Mouse (Mus musculus) MEL (cell line): ENCODE results near the gene 1190005I06Rik. TPM values are rescaled to one million over a fixed set of nuclear protein-coding genes. Genes with fewer than 3 reads are reported as not detected.

Source experiments
- DNase-seq: peaks from one replicate; pipeline ENCODE4 v3.0.0; 2011; ENCODE audit warnings: low read depth, low spot score
- H3K27ac ChIP-seq: 2 replicates; pipeline ENCODE4 v1.5.1; 2012; ENCODE audit warnings: low read depth, mild to moderate bottlenecking, control low read depth, low read length, moderate library complexity; ENCODE audit not compliant: control insufficient read depth
- H3K27me3 ChIP-seq, 2 experiments: fragments of 150-350 bp in 1 of 2; sonication (generic) in 1 of 2; 2 replicates each; pipeline ENCODE4 v1.6.1; 2012; ENCODE audit warnings: low read length in 2 of 2, mild to moderate bottlenecking in 2 of 2, improper control_type of control experiment in 1 of 2, moderate library complexity in 1 of 2; ENCODE audit not compliant: insufficient read depth in 2 of 2, control insufficient read depth in 1 of 2
- H3K36me3 ChIP-seq, 2 experiments: 2 replicates each; pipeline ENCODE4 v1.6.1; 2012 to 2014; ENCODE audit warnings: low read length in 2 of 2, improper control_type of control experiment in 1 of 2, inconsistent platforms in 1 of 2, mild to moderate bottlenecking in 1 of 2; ENCODE audit not compliant: insufficient read depth in 2 of 2, control insufficient read depth in 1 of 2
- H3K4me1 ChIP-seq, 2 experiments: fragments of 150-350 bp in 1 of 2; sonication (generic) in 1 of 2; 2 replicates each; pipeline ENCODE4 v1.6.1; 2012; ENCODE audit warnings: low read length in 2 of 2, improper control_type of control experiment in 1 of 2, mild to moderate bottlenecking in 1 of 2; ENCODE audit not compliant: insufficient read depth in 2 of 2, control insufficient read depth in 1 of 2
- H3K4me3 ChIP-seq, 2 experiments: fragments of 150-350 bp in 1 of 2; sonication (generic) in 1 of 2; 2 replicates each; pipeline ENCODE4 v1.5.1; 2012; ENCODE audit warnings: low read depth in 2 of 2, low read length in 2 of 2, mild to moderate bottlenecking in 2 of 2, moderate library complexity in 2 of 2, control low read depth in 1 of 2, improper control_type of control experiment in 1 of 2; ENCODE audit not compliant: control insufficient read depth in 1 of 2, insufficient read depth in 1 of 2
- H3K79me2 ChIP-seq: 2 replicates; pipeline ENCODE4 v1.6.1; 2012; ENCODE audit warnings: mild to moderate bottlenecking, low read length, moderate library complexity; ENCODE audit not compliant: control insufficient read depth, poor library complexity, insufficient read depth
- H3K9ac ChIP-seq: 2 replicates; pipeline ENCODE4 v1.6.1; 2012; ENCODE audit warnings: low read depth, mild to moderate bottlenecking, control low read depth, low read length, moderate library complexity; ENCODE audit not compliant: control insufficient read depth, poor library complexity, severe bottlenecking
- H3K9me3 ChIP-seq: fragments of 150-350 bp; sonication (generic); replicated peaks from 2 replicates; pipeline ENCODE4 v1.6.1; 2012; ENCODE audit warnings: mild to moderate bottlenecking, low read length, improper control_type of control experiment, moderate library complexity; ENCODE audit not compliant: insufficient read depth
- CHD1 ChIP-seq: IDR thresholded peaks from 2 replicates; pipeline ENCODE4 v1.6.1; 2012; ENCODE audit warnings: low read depth, mild to moderate bottlenecking, inconsistent platforms, low read length, improper control_type of control experiment
- E2F4 ChIP-seq: IDR thresholded peaks from 2 replicates; pipeline ENCODE4 v1.6.1; 2011; ENCODE audit warnings: low read depth, low read length, improper control_type of control experiment, borderline replicate concordance
- ELF1 ChIP-seq: IDR thresholded peaks from 2 replicates; pipeline ENCODE4 v1.6.1; 2014; ENCODE audit warnings: low read depth, mild to moderate bottlenecking, inconsistent platforms, low read length, improper control_type of control experiment, moderate library complexity
- EP300 ChIP-seq, 2 experiments: IDR thresholded peaks; 2 replicates each; pipeline ENCODE4 v1.6.1; 2011; ENCODE audit warnings: improper control_type of control experiment in 2 of 2, low read length in 2 of 2, low read depth in 1 of 2, mild to moderate bottlenecking in 1 of 2
- GATA1 ChIP-seq: IDR thresholded peaks from 2 replicates; pipeline ENCODE4 v1.6.1; 2011; ENCODE audit warnings: low read depth, low read length, improper control_type of control experiment
- HCFC1 ChIP-seq: IDR thresholded peaks from 2 replicates; pipeline ENCODE4 v1.6.1; 2012; ENCODE audit warnings: low read depth, mild to moderate bottlenecking, inconsistent platforms, low read length, improper control_type of control experiment, moderate library complexity
- JUND ChIP-seq: IDR thresholded peaks from 2 replicates; pipeline ENCODE4 v1.6.1; 2011; ENCODE audit warnings: low read depth, mild to moderate bottlenecking, improper control_type of control experiment, low read length
- MAZ ChIP-seq: IDR thresholded peaks from 2 replicates; pipeline ENCODE4 v1.6.1; 2012; ENCODE audit warnings: low read depth, mild to moderate bottlenecking, inconsistent platforms, low read length, improper control_type of control experiment
- MEF2A ChIP-seq: IDR thresholded peaks from 2 replicates; pipeline ENCODE4 v1.6.1; 2014; ENCODE audit warnings: low read depth, mild to moderate bottlenecking, inconsistent platforms, low read length, improper control_type of control experiment; ENCODE audit not compliant: poor library complexity, insufficient replicate concordance, severe bottlenecking; ENCODE audit errors: extremely low read depth
- MYB ChIP-seq: IDR thresholded peaks from 2 replicates; pipeline ENCODE4 v1.6.1; 2011; ENCODE audit warnings: mild to moderate bottlenecking, low read depth, low read length, improper control_type of control experiment
- MYC ChIP-seq: IDR thresholded peaks from 2 replicates; pipeline ENCODE4 v1.6.1; 2011; ENCODE audit warnings: low read depth, mild to moderate bottlenecking, low read length, improper control_type of control experiment, moderate library complexity
- NELFE ChIP-seq: IDR thresholded peaks from 2 replicates; pipeline ENCODE4 v1.6.1; 2011; ENCODE audit warnings: low read depth, low read length, improper control_type of control experiment
- NRF1 ChIP-seq: IDR thresholded peaks from 2 replicates; pipeline ENCODE4 v1.6.1; 2014; ENCODE audit warnings: low read depth, mild to moderate bottlenecking, inconsistent platforms, low read length, improper control_type of control experiment, moderate library complexity; ENCODE audit not compliant: poor library complexity, insufficient read depth, severe bottlenecking
- POLR2A ChIP-seq, 2 experiments: IDR thresholded peaks; 2 replicates each; pipeline ENCODE4 v1.6.1; 2011 to 2012; ENCODE audit warnings: low read length in 2 of 2, mild to moderate bottlenecking in 2 of 2, control low read depth in 1 of 2, improper control_type of control experiment in 1 of 2, low read depth in 1 of 2, moderate library complexity in 1 of 2; ENCODE audit not compliant: control insufficient read depth in 1 of 2, insufficient read depth in 1 of 2, poor library complexity in 1 of 2
- POLR2AphosphoS2 ChIP-seq: IDR thresholded peaks from 2 replicates; pipeline ENCODE4 v1.6.1; 2011; ENCODE audit warnings: low read length, improper control_type of control experiment
- RAD21 ChIP-seq: IDR thresholded peaks from 2 replicates; pipeline ENCODE4 v1.6.1; 2011; ENCODE audit warnings: mild to moderate bottlenecking, low read depth, low read length, improper control_type of control experiment
- SIN3A ChIP-seq: IDR thresholded peaks from 2 replicates; pipeline ENCODE4 v1.6.1; 2012; ENCODE audit warnings: low read length, improper control_type of control experiment, inconsistent platforms
- SMC3 ChIP-seq: IDR thresholded peaks from 2 replicates; pipeline ENCODE4 v1.6.1; 2011; ENCODE audit warnings: low read depth, low read length, improper control_type of control experiment
- TCF12 ChIP-seq: IDR thresholded peaks from 2 replicates; pipeline ENCODE4 v1.6.1; 2014; ENCODE audit warnings: low read depth, mild to moderate bottlenecking, inconsistent platforms, low read length, improper control_type of control experiment, moderate library complexity
- UBTF ChIP-seq: IDR thresholded peaks from 2 replicates; pipeline ENCODE4 v1.6.1; 2012; ENCODE audit warnings: low read depth, mild to moderate bottlenecking, inconsistent platforms, low read length, improper control_type of control experiment, moderate library complexity, borderline replicate concordance; ENCODE audit not compliant: insufficient read depth
- USF1 ChIP-seq: IDR thresholded peaks from 2 replicates; pipeline ENCODE4 v1.6.1; 2014; ENCODE audit warnings: low read depth, mild to moderate bottlenecking, inconsistent platforms, low read length, improper control_type of control experiment, moderate library complexity
- USF2 ChIP-seq, 2 experiments: IDR thresholded peaks; 2 replicates each; pipeline ENCODE4 v1.6.1; 2011 to 2012; ENCODE audit warnings: improper control_type of control experiment in 2 of 2, low read length in 2 of 2, borderline replicate concordance in 1 of 2, inconsistent platforms in 1 of 2, low read depth in 1 of 2, mild to moderate bottlenecking in 1 of 2; ENCODE audit not compliant: insufficient read depth in 1 of 2
- ZKSCAN1 ChIP-seq: IDR thresholded peaks from 2 replicates; pipeline ENCODE4 v1.6.1; 2012; ENCODE audit warnings: low read depth, mild to moderate bottlenecking, inconsistent platforms, low read length, improper control_type of control experiment, moderate library complexity
- ZMIZ1 ChIP-seq: IDR thresholded peaks from 2 replicates; pipeline ENCODE4 v1.6.1; 2012; ENCODE audit warnings: low read depth, mild to moderate bottlenecking, inconsistent platforms, low read length, improper control_type of control experiment, moderate library complexity
- ZNF384 ChIP-seq: IDR thresholded peaks from 2 replicates; pipeline ENCODE4 v1.6.1; 2012; ENCODE audit warnings: low read depth, mild to moderate bottlenecking, inconsistent platforms, low read length, improper control_type of control experiment
- polyA plus RNA-seq, 2 experiments: library from polyadenylated mRNA; stranded (reverse) in 1 of 2; unstranded in 1 of 2; fragments of >175 nt in 1 of 2; fragments of >200 nt in 1 of 2; gene quantifications; 2 replicates each; pipeline versions ENCODE4 v1.2.1 to v1.2.4; 2012; ENCODE audit warnings: low replicate concordance in 2 of 2, low read depth in 1 of 2; ENCODE audit not compliant: insufficient read length in 2 of 2, insufficient read depth in 1 of 2, missing spikeins in 1 of 2
- total RNA-seq: library from RNA; depleted of rRNA; stranded (reverse); fragments of 300-350 nt; gene quantifications from 2 replicates; pipeline ENCODE4 v1.2.3, GENCODE M21; 2012

The 1190005I06Rik gene
- total and polyA plus RNA-seq, 3 experiments, result 2.1 to 2.3 TPM; not detected in 1

DNA sequence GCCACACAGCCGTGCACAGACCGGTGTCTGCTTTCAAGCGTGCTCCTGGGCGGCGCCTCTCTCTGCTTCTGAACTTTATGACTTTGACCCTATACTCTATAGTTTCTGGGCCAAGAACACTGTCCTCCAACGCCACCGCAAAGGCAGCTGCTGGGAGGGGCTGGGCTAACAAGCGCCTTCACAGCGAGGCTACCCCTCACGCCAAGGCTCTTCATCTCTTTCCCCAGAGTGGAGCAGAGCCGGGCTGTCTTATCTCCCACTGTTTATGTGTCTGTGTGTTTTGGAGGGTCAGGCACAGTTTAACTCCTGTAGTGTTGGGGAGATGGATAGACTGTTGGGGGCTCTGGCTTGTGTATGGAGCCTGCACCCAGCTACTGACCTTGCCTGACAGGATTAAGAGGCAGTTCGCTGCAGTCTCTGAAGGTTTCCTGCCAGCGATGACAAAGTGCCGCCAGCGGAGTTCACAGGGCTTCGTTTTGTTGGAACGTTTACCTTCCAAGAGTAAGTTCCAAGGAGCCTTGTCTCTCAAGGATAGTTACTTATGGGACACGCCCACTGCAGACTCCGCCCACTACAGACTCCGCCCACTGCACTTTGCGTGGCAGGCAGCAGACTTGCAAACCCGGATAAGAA is 46.5 kb upstream of the 1190005I06Rik start:
- no peak overlapping the region for H3K27ac ChIP-seq

DNA sequence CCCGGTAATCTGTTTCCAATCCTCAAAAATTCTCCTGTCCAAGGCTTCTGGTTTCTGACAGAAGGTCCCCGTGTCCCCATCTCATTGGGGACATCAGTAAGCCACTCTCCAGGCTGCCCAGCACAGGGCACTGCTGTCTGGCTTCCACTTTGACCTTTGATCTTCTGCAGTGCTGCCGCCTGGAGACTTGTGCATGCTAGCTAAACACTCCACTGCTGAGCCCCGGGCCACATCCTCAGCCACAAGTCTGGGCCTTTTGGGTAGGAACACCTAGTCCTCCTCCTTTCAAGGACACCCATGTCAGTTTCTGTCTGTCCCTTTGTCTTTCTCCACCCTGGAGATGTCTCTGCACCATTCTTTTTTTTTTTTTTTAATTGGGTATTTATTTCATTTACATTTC is 45.5 kb upstream of the 1190005I06Rik start:
- H3K27me3 ChIP-seq, result no peaks in the 10 kb centered on the region
- no peak overlapping the region for H3K27ac ChIP-seq
- no peaks in the 10 kb centered on the region for H3K4me1 ChIP-seq
- H3K9me3 ChIP-seq, result no peaks in the 10 kb centered on the region
- H3K36me3 ChIP-seq, result no peaks in the 10 kb centered on the region
- no peaks in the 10 kb centered on the region for H3K79me2 ChIP-seq
- no peak overlapping the region for H3K9ac ChIP-seq
- no peak for DNase-seq
- no peak overlapping the region for H3K4me3 ChIP-seq
- TF ChIP-seq MEF2A (no peak), MYC (no peak), SMC3 (no peak), UBTF (no peak), GATA1 (no peak)
- TF ChIP-seq, all 39 proteins: peak for 0

More for the DNA sequence above, 46.5 kb upstream of the 1190005I06Rik start:
- Histone ChIP-seq H3K4me1 (no peaks in the 10 kb centered on the region), H3K27me3 (no peaks in the 10 kb centered on the region), H3K36me3 (no peaks in the 10 kb centered on the region), H3K4me3 (no peak overlapping the region), H3K9ac (no peak overlapping the region), H3K79me2 (no peaks in the 10 kb centered on the region), H3K9me3 (no peaks in the 10 kb centered on the region)
- TF ChIP-seq POLR2AphosphoS2 (no peak), GATA1 (no peak), USF2 (IDR thresholded peaks at IDR 0.05; ENCODE audit: borderline replicate concordance in 1 of 2, insufficient read depth in 1 of 2, low read depth in 1 of 2, low read length in 2 of 2) (no peak), CHD1 (no peak), NRF1 (no peak), ELF1 (no peak), RAD21 (no peak), ZKSCAN1 (no peak)
- DNase-seq, result no peak

DNA sequence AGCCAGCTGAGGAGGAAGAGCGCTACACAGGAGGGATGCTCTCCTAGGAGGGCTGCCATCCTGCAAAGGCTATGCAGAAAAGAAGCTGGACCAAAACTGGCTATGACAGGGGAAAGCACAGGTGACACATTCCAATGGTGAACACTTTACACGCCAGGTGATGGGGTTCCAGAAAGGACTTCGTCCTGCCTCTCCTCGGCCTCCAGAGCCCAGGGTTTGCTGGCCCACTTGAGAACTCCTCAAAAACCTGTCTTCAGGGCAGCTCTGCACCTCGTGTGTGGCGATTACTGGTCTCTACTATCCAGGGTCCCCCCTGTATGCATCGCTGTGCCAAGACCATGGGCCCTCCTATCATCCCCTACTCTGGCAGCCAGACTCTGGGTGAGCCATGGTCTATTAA is 41.1 kb upstream of the 1190005I06Rik start:
- Histone ChIP-seq H3K4me3 (no peak overlapping the region), H3K4me1 (no peaks in the 10 kb centered on the region), H3K36me3 (no peaks in the 10 kb centered on the region), H3K79me2 (no peaks in the 10 kb centered on the region), H3K27ac (no peak overlapping the region), H3K9ac (no peak overlapping the region), H3K27me3 (no peaks in the 10 kb centered on the region), H3K9me3 (no peaks in the 10 kb centered on the region)
- DNase-seq, result no peak
- TF ChIP-seq MAZ (no peak), ZMIZ1 (no peak), ELF1 (no peak), ZNF384 (no peak), ZKSCAN1 (no peak), USF1 (no peak), HCFC1 (no peak), JUND (no peak), MYB (no peak), CHD1 (no peak), EP300 (IDR thresholded peaks at IDR 0.05; ENCODE audit: low read depth in 1 of 2, low read length in 2 of 2) (no peak), E2F4 (no peak), TCF12 (no peak), SIN3A (no peak), GATA1 (no peak), POLR2A (IDR thresholded peaks at IDR 0.05; ENCODE audit: control insufficient read depth in 1 of 2, insufficient read depth in 1 of 2, low read depth in 1 of 2, low read length in 2 of 2, poor library complexity in 1 of 2) (no peak), NELFE (no peak)
